Mouse (Mus musculus): ENCODE data around the gene Cenpv.
"Not testable (repeated sequence)": the region's sequence is repeated elsewhere in the genome, so short reads cannot be mapped to it uniquely, and the experiment has no call there.

The Cenpv gene

GRCm38 (mm10) chr11:62508816-62509215 lies 30.2 kb downstream of the Cenpv start:
- not testable (repeated sequence) for DNase-seq (ENCODE audit: low spot score in 2 of 2)

- DNase-seq (ENCODE audit: low spot score in 2 of 2): not testable (repeated sequence)
These were observed 30.7 kb downstream of the Cenpv start for GRCm38 (mm10) chr11:62508365-62508764.

GRCm38 (mm10) chr11:62507683-62508082 lies 31.4 kb downstream of the Cenpv start:
- no peak for DNase-seq (ENCODE audit: low spot score in 2 of 2)

DNA sequence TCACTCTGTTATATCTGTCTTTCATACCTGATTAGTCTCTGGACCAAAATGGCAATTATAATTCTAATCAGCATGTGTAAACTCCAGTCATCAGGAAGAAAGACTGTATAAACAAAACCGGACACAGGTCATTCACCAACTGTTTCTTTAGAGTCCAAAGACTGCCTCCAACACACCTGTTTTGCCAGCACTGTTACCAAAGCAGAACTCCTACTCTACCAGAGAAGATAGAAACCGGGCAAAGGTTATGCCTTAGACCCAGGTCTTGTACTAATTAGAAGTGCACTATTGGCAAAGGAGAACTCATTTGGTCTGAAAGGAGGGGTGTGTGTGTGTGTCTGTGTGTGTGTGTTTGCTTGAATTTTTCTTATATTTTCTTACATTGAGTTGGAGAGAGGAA lies 38.5 kb downstream of the Cenpv start:
- DNase-seq (ENCODE audit: low spot score in 2 of 2): no peak

- DNase-seq (ENCODE audit: low spot score in 2 of 2): no peak
These were observed 40.3 kb downstream of the Cenpv start for GRCm38 (mm10) chr11:62498802-62499201.

DNA sequence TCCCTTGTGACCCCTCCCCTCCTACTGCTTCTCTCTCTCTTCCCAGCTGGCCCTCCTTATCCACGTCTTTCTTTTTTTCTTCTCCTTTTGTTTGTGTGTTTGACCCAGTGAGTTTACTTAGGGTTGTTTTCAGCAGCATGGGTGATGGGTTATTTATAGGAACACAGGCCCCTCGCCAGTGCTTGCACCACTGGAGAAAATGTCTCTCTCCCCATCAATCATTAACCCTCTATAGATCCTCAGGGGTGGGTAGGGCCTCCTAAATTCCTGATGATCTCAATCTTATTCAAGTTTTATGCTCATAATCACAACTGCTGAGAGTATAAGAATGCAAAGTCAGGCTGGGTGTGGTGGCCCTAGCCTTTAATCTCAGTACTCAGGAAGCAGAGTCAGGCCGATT lies 41.9 kb downstream of the Cenpv start:
- DNase-seq (ENCODE audit: low spot score in 2 of 2): no peak

GRCm38 (mm10) chr11:62496151-62496715 lies 42.8 kb downstream of the Cenpv start:
- no peak for DNase-seq (ENCODE audit: low spot score in 2 of 2)

GRCm38 (mm10) chr11:62495276-62495801 lies 43.7 kb downstream of the Cenpv start:
- DNase-seq (ENCODE audit: low spot score in 2 of 2): no peak

- DNase-seq (ENCODE audit: low spot score in 2 of 2): no peak
These were observed 44.2 kb downstream of the Cenpv start for GRCm38 (mm10) chr11:62494754-62495275.

GRCm38 (mm10) chr11:62493701-62494100 lies 45.4 kb downstream of the Cenpv start:
- no peak for DNase-seq (ENCODE audit: low spot score in 2 of 2)

- no peak for DNase-seq (ENCODE audit: low spot score in 2 of 2)
These were observed 51.3 kb downstream of the Cenpv start for GRCm38 (mm10) chr11:62487540-62488350.

DNA sequence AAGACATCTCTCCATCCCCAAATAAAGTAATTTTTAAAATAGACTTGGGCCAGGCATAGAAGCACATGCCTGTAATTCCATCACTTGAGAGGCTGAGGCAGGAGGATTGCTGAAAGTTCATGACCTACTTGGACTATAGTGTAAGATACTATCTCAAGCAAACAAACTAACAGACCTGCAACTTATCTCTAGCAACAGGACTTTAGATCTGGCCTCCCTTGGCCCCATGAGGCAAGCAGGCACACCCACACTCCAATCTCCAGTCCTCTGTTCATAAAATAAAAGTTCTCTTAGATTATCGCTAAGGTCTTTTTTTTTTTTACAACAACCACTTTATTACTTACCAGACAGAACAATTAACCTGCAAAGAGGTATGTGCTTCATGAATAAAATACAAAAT lies 52.1 kb downstream of the Cenpv start:
- DNase-seq (ENCODE audit: low spot score in 2 of 2): no peak

DNA sequence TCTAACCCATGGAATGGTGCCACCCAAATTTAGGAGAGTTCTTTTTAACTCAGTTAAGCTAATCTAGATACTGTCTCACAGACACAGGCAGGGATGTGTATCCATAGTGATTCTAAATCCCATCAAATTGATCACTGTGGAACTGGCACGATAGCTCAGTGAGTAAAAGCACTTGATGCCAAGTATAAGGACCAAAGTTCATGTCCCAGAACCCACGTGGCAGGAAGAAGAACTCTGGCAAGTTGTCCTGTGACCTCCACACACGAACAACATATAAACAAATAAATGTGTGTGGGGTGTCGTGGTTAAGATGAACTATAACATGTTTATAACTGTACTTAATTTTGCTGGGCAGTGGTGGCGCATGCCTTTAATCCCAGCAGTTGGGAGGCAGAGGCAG lies 59.5 kb downstream of the Cenpv start:
- no peak for DNase-seq (ENCODE audit: low spot score in 2 of 2)

- DNase-seq (ENCODE audit: low spot score in 2 of 2): no peak
These were observed 60.1 kb downstream of the Cenpv start for GRCm38 (mm10) chr11:62478931-62479330.

DNA sequence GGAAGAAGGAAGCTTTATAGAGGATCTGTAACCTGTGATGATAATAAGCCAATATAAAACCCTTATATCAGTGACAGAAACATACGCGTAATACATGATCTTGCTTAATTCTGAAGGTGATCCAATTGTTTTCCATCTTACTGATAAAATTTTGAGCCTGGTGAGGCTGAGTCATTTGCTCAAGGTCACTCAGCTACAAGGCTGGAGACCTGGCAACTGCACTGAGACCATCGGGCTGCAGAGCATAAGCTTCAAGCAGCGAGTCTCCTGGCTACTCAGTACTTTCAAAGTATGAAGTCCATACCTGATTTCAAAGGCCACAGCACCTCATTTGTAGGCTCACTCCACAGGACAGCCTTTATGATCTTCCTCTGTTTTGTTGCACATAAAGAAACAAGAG lies 62.9 kb downstream of the Cenpv start:
- no peak for DNase-seq (ENCODE audit: low spot score in 2 of 2)
